Mouse (Mus musculus) ES-Bruce4 (cell line): ENCODE measurements at regions not wholly inside any gene's neighbourhood (a gene's known extent, or its start where the extent isn't known, plus 50 kb on each side); places are given as distances from the start of the nearest gene placed in this dataset.

ENCODE experiments used
- CTCF ChIP-seq: IDR thresholded peaks from one replicate; pipeline ENCODE4 v1.8.1; 2011; ENCODE audit warnings: low read depth, low read length
- EP300 ChIP-seq: IDR thresholded peaks from 2 replicates; pipeline ENCODE4 v1.6.1; 2011; ENCODE audit warnings: low read depth, low read length; ENCODE audit not compliant: insufficient read depth
- POLR2A ChIP-seq: IDR thresholded peaks from one replicate; pipeline ENCODE4 v1.8.1; 2011; ENCODE audit warnings: low read length; ENCODE audit not compliant: insufficient read depth

- TF ChIP-seq EP300 (no peak), CTCF (no peak), POLR2A (no peak)
These were observed 181.7 kb downstream of the Ets1 start for GRCm38 (mm10) chr9:32817442-32818358.
